ENCODE assay signal across 8 mouse cellular contexts in the genomic region with DNA sequence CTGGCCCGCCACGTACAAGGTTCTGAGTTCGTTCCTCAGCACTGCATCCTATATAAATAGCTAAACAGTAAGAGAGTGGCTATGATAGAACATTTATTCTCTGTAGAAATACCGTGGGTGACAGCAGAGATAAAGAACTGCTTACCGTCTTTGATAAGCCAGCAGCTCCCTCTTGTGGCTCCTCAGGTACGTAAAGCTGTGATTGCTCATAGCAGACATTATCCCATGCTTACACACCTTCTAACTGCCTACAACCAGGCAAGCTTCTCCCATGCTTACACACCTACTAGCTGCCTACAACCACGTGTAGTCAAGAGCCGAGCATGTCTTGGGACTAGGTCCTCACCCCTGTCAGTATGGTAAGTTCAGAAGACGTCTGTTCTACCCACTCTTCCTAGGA. TPM values are rescaled to one million over a fixed set of nuclear protein-coding genes. Genes with fewer than 3 reads are reported as not detected.
DNase-seq lines count a peak whose midpoint lies in the region; ATAC-seq and TF ChIP-seq lines count a peak whose summit lies in the region.

No protein-coding gene starts in this region.

- H3K9ac ChIP-seq in liver, embryonic 11.5 days (ENCODE audit: low read depth, low read length) = no peak overlapping the region

- H3K4me2 ChIP-seq in liver, embryonic 11.5 days = no peak overlapping the region

- 20% methylated on average over 9 of the region's 9 CpGs for WGBS in liver, embryonic 11.5 days
- WGBS in bone marrow, adult 2 months = 13% methylated on average over 9 of the region's 9 CpGs

- no peak for TF ChIP-seq POLR2A in bone marrow, adult 2 months (IDR thresholded peaks at IDR 0.05; ENCODE audit: borderline replicate concordance, control insufficient read depth, low read depth, low read length)

- no peaks in the 10 kb centered on the region for H3K9me3 ChIP-seq in liver, embryonic 11.5 days (ENCODE audit: control insufficient read depth, low read length)

- no peak overlapping the region for H3K27ac ChIP-seq in liver, embryonic 11.5 days (ENCODE audit: low read depth, low read length)
- H3K27ac ChIP-seq in bone marrow, adult 2 months (ENCODE audit: control insufficient read depth, insufficient read depth, low read depth, low read length, poor library complexity) = no peak overlapping the region

- H3K4me3 ChIP-seq in liver, embryonic 11.5 days (ENCODE audit: low read depth, low read length) = no peak overlapping the region
- no peak overlapping the region for H3K4me3 ChIP-seq in bone marrow, adult 2 months (replicated peaks; ENCODE audit: control insufficient read depth, low read depth, low read length)

- TF ChIP-seq CTCF in bone marrow, adult 2 months (IDR thresholded peaks at IDR 0.05; ENCODE audit: control insufficient read depth, insufficient read depth, low read length) = peak; percentile 33; the same call in 1 of the 2 replicates

- no peaks in the 10 kb centered on the region for H3K36me3 ChIP-seq in liver, embryonic 11.5 days (ENCODE audit: control insufficient read depth, insufficient read depth, low read length)

- H3K27me3 ChIP-seq in liver, embryonic 11.5 days (replicated peaks; ENCODE audit: control insufficient read depth, insufficient read depth, low read length) = no peaks in the 10 kb centered on the region

- no peaks in the 10 kb centered on the region for H3K4me1 ChIP-seq in liver, embryonic 11.5 days (replicated peaks; ENCODE audit: control insufficient read depth, insufficient read depth, low read length)
- H3K4me1 ChIP-seq in bone marrow, adult 2 months (ENCODE audit: control insufficient read depth, insufficient read depth, low read length) = no peaks in the 10 kb centered on the region

- DNase-seq in liver = peak; percentile 64
- no peak for DNase-seq in liver, embryonic 11.5 days (ENCODE audit: low spot score)
- DNase-seq in hindlimb bud, embryonic 11.5 days (ENCODE audit: extremely low spot score, low read depth, low spot score) = peak; percentile 37
- DNase-seq in layer of hippocampus, postnatal 36 days = peak; percentile 32 to 58
- DNase-seq in spleen, postnatal 4 days (ENCODE audit: low spot score in 2 of 2) = peak; percentile 49 to 73

- no peak for ATAC-seq in liver, embryonic 11.5 days (replicated peaks; ENCODE audit: low FRiP score)
- peak; percentile 81 for ATAC-seq in erythroblast, adult 5-6 weeks (replicated peaks; ENCODE audit: low FRiP score, poor library complexity, severe bottlenecking)
- peak; percentile 88 for ATAC-seq in megakaryocyte progenitor cell, adult 5-6 weeks (replicated peaks; ENCODE audit: poor library complexity)

RNA-seq across cellular contexts. Expression of a gene that starts 7.5 kb away (rescaled TPM):
- polyA plus RNA-seq in liver, embryonic 11.5 days (2014; fragmentation: Nextera tagmentation; extraction: Ambion mirVana) = not detected in 2 replicates
- not detected in 2 replicates for polyA plus RNA-seq in bone marrow, adult 2 months (2011; ENCODE audit: insufficient read depth, insufficient read length, low replicate concordance, missing spikeins)
- total RNA-seq in erythroblast, adult 5-6 weeks (2015; ENCODE audit: low replicate concordance) = not detected in 2 replicates
- not detected in 2 replicates for total RNA-seq in erythroblast, adult 5-6 weeks (2017; ENCODE audit: low replicate concordance)
- total RNA-seq in layer of hippocampus, postnatal 36 days (2021) = under 1 TPM; 0.18 to 0.20 TPM
- total RNA-seq in megakaryocyte progenitor cell, adult 5-6 weeks (2015) = not detected in 2 replicates
- total RNA-seq in megakaryocyte progenitor cell, adult 5-6 weeks (2017) = not detected in 2 replicates

RNA-seq across cellular contexts. Expression of a gene that starts 16.4 kb away (rescaled TPM):
- polyA plus RNA-seq in liver, embryonic 11.5 days (2014; fragmentation: Nextera tagmentation; extraction: Ambion mirVana) = 0.16 and 0.38 TPM in 2 replicates
- polyA plus RNA-seq in bone marrow, adult 2 months (2011; ENCODE audit: insufficient read depth, insufficient read length, low replicate concordance, missing spikeins) = not detected in 2 replicates
- total RNA-seq in erythroblast, adult 5-6 weeks (2015; ENCODE audit: low replicate concordance) = not detected in 2 replicates
- not detected in 2 replicates for total RNA-seq in erythroblast, adult 5-6 weeks (2017; ENCODE audit: low replicate concordance)
- total RNA-seq in layer of hippocampus, postnatal 36 days (2021) = not detected
- not detected in 2 replicates for total RNA-seq in megakaryocyte progenitor cell, adult 5-6 weeks (2015)
- total RNA-seq in megakaryocyte progenitor cell, adult 5-6 weeks (2017) = not detected in 2 replicates

RNA-seq across cellular contexts. Expression of a gene that starts 38.2 kb away (rescaled TPM):
- polyA plus RNA-seq in liver, embryonic 11.5 days (2014; fragmentation: Nextera tagmentation; extraction: Ambion mirVana) = 17.8 and 18.5 TPM in 2 replicates
- polyA plus RNA-seq in bone marrow, adult 2 months (2011; ENCODE audit: insufficient read depth, insufficient read length, low replicate concordance, missing spikeins) = 4.4 and 4.7 TPM in 2 replicates
- 1.2 and 3.3 TPM in 2 replicates for total RNA-seq in erythroblast, adult 5-6 weeks (2015; ENCODE audit: low replicate concordance)
- 4.6 and 7.8 TPM in 2 replicates for total RNA-seq in erythroblast, adult 5-6 weeks (2017; ENCODE audit: low replicate concordance)
- 10 to 100 TPM; 22.7 to 24.1 TPM for total RNA-seq in layer of hippocampus, postnatal 36 days (2021)
- 12.2 and 12.4 TPM in 2 replicates for total RNA-seq in megakaryocyte progenitor cell, adult 5-6 weeks (2015)
- 10.6 and 15.4 TPM in 2 replicates for total RNA-seq in megakaryocyte progenitor cell, adult 5-6 weeks (2017)

RNA-seq across cellular contexts. Expression of a gene that starts 38.4 kb away (rescaled TPM):
- 16.8 and 17.1 TPM in 2 replicates for polyA plus RNA-seq in liver, embryonic 11.5 days (2014; fragmentation: Nextera tagmentation; extraction: Ambion mirVana)
- polyA plus RNA-seq in bone marrow, adult 2 months (2011; ENCODE audit: insufficient read depth, insufficient read length, low replicate concordance, missing spikeins) = 1.3 and 5.4 TPM in 2 replicates
- 1.7 and 2.5 TPM in 2 replicates for total RNA-seq in erythroblast, adult 5-6 weeks (2015; ENCODE audit: low replicate concordance)
- total RNA-seq in erythroblast, adult 5-6 weeks (2017; ENCODE audit: low replicate concordance) = 2.0 and 4.0 TPM in 2 replicates
- 1 to 10 TPM; 7.0 to 7.2 TPM for total RNA-seq in layer of hippocampus, postnatal 36 days (2021)
- total RNA-seq in megakaryocyte progenitor cell, adult 5-6 weeks (2015) = 11.7 and 12.8 TPM in 2 replicates
- 8.4 and 9.7 TPM in 2 replicates for total RNA-seq in megakaryocyte progenitor cell, adult 5-6 weeks (2017)
